Mouse (Mus musculus) embryo, embryonic 9.5 days (tissue): ENCODE results near the gene Rsrc1.

ENCODE experiments used
- DNase-seq: peaks from one replicate; pipeline ENCODE4 v3.0.0-alpha.2; 2017; ENCODE audit errors: extremely low spot score

The Rsrc1 gene

DNA sequence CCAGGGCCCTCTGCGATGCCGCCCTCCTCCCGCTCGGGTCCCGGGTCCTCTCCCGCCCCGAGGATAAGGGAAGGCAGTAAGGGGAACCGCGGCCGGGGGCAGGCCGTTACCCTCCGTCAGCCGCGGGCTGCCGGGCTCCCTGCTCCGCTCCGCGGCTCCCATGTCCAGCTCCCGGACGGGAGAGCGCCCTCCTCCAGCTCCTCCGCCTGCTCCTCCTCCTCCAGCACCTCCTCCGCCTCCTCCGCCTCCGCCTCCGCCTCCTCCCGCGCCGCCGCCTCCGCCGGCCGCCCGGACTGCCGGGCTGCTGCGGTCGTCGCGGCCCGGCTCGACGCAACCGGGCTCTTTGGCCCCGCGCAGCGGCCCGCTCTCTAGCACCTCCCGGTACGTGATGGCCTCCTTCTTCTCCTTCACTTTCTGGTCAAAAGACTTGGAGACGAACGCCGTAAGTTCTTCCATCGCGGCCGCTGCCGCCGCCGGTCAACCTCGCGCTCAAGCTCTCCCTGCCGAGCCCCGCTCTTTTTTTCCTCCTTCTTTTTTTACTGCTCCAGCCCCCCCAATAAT, at the start of gene Rsrc1:
Gene Rsrc1, plus strand, starts transcription at position 290 of the 561 bp plus-strand sequence.
- DNase-seq: peak; percentile 79

GRCm38 (mm10) chr3:66939675-66940074, 41.5 kb upstream of the Rsrc1 start:
- DNase-seq: no peak

DNA sequence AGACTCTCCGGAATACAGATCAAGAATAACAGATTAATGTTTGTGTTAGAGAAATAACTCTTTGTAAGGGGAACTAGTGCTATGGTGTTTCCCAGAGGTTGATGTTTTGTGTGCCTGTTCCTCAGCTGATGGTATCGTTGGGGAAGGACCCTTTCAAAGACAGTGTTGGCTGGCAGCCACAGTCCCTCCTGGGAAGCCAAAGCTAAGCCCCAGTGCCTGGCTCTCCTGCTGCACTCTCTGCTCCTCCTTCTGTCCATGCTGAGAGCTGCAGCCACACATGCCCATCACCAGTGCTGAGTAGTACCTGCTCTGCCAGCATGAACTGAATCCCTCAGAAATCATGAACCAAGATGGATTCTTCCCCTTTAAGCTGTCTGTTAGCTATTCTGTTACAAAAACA, 26.1 kb upstream of the Rsrc1 start:
- DNase-seq: no peak

GRCm38 (mm10) chr3:66959972-66960371, 21.2 kb upstream of the Rsrc1 start:
- no peak for DNase-seq

DNA sequence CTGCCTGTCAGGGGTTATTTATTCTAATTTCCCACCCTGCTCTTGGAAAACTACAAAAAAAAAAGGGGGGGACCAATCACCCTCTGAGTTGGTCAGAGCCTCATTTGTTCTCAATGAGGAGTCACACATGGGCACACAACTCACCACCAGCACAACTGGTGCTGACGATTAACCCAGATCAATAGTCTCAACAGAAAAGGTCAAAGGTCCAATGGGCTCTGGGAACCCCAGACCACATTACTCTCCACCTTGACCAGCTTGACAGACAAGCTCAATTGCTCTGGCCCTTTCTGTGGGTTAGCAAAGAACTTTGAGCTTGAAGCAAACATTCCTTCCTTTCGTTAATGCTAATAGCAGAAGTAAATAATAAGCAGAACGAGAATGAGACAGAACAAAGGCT, 16.3 kb upstream of the Rsrc1 start:
- no peak for DNase-seq

DNA sequence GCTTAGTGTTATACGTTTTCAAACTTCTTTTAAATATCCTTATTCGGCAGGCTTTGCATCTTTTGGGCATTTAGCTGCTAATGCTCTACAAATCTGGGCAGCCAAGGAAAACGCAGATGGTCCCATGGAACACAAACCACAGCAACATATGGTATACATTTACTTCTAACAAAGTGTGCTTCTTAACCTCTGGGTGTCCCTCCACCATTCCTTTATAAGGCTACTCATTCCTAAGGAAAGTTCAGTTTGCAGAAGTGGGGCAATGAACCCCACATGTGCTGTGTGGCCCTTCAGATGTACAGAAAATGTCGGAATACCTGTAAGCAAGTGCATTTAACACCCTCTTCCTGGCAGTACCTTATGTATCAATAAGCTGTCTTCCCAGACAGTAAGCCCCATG, 13.7 kb upstream of the Rsrc1 start:
- DNase-seq: no peak

DNA sequence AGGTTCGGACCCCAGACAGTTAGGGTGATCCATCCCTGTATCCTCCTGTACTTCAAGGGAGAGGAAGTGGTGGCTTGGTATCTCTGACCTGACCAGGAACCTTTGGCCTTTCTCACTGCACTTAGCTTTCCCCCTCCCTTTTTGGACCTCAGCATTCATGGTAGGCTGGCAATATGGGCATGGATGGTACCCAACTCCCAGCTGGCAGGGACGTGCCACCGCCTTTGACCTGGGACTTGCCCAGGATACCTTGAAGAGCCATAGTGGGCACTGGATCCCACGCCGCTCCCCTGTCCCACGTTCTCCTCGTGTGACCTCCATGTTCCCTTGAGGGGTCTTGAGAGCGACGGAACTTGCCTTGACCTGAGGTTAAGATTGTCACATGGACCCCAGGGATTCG, 10.9 kb upstream of the Rsrc1 start:
- DNase-seq: peak; percentile 21

GRCm38 (mm10) chr3:66970661-66971331, 10.4 kb upstream of the Rsrc1 start:
- DNase-seq: peak; percentile 46

DNA sequence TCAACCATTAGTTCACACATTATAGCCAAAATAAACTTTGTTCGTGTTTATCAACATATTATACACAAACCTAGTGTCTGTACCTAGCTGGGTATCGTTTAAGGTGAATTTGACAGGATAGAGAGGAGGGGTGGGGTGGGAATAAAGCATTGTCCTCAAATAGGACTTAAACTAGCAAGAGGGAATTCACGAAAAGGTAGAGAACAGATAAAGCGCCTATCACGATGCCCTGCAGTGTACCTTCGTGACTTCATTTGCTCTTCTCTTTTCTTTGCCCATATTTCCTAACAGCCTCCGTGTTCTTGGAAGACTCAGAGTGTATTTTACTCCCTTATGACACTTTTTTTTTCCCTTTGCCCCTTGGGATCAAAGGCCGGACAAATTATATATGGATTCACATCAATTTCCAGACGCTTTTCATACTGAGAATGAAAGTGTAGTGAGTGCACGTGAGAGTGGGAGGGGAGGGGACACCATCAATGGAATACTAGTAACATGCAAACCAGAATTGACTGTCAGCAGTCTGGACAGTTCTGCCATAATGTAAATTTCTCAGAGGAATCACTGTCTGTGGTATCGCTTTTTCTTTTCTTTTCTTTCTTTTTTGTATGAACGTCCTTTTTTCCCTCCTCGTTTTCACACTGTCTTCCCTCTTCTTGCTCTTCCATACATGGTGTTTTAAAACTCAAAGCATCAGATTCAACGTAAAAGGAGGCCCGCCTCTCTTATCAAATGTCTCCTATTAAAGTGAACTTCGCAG, 8.8 kb upstream of the Rsrc1 start:
- DNase-seq: peak; percentile 31

DNA sequence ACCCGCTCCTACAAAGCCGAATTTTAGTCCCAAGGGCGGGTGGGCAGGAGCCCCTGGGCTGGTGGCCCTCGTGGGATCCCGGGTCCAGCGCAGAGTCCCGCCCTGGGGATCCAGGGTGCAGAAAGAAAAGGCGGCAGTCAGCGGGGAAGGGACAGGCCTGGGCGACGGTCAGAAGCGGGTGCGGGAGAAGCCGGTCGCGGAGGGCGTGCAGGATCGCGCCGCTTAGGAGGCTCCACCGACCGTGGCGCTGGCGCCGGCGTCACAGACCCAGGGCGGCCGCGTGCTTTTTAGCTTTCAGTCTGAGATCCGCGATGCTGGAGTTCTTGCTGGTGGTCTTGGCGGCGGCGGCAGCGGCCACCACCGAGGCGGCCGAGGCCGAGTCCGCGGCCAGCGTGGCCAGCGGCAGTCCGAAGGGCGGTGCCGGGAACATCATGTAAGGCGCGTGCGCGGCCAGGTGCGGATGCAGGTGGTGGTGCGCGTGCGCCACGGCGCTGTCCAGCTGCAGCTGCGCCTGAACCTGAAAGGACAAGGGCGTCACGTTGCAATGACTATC, 7.7 kb upstream of the Rsrc1 start:
- DNase-seq: peak; percentile 77

- no peak for DNase-seq
These were observed 6.7 kb upstream of the Rsrc1 start for GRCm38 (mm10) chr3:66974501-66974900.

DNA sequence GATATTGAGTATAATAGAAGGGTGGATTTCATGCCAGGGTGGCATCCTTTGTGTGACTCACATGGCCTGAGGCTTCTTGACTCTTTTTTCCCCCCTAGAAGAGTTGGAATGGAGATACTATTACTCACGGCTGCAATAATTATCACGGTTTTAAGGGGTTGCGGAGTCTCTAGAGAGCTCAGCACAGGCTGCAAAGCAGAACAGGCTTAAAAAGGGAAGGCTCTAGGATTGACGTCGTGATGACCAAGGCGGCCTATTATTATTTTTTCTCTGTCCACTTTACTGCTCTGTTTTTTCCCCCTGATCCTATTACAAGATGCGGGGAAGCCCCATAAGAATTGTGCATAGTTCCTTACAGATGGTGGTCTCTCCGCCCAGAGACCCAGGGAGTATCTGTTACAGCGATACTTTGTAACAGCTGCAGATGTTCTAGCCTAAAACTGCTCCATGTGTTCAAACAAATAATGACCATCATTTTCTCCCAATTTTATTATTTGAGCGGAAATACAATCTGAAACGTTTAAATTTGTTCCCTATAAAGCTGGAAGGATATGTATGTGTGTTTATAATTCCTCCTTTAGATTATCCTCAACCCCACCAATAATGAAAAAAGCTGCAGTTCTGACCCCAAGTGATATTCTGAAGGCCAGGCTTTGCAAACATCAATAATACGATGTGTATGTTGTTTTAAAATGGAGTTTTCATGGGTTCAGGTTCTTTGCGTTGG, 4.1 kb upstream of the Rsrc1 start:
- peak; percentile 44 for DNase-seq

- peak; percentile 19 for DNase-seq
These were observed 3.3 kb upstream of the Rsrc1 start for GRCm38 (mm10) chr3:66977811-66978456.

- DNase-seq: peak; percentile 55
These were observed 2.5 kb upstream of the Rsrc1 start for GRCm38 (mm10) chr3:66978457-66979381.

GRCm38 (mm10) chr3:66979491-66979890, 1.7 kb upstream of the Rsrc1 start:
- peak; percentile 37 for DNase-seq

DNA sequence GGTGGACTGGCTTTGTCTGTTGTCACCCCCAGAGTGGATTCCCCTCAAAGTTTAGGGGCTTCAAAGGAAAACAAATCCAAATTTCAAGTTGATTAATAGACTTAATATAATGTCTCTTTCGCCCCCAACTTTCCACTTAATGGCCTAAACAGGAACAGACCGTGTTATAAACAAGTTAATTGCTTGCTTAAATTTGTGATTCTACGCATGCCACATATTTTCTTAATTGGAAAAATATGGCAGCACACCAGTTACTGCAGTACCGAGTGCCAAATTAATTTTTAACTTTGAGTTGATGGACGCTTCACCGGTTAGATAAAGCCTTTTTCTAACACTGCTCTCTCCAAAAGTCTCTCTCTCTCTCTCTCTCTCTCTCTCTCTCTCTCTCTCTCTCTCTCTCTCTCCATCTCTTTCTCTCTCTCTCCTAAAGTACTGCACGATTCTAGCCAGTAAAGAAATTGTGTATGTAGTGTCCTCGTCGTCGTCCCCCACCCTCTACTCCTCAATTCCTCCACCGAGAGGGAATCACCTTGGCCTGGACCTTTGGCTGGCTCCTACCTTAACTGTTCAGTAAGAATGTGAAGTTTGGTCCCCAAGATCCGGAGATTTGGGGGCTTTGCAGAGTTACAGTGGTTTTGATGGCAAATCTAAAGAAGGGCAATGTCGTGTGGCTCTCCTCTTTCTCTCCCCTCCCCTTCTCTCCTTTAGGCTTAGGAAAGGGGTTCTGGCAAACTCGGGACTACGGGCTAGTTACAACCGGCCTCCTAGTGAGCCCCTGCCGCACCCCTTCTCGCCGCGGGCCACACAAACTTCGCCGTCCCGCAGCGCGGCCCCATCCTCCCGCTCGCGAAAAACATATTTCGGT, 847 bp upstream of the Rsrc1 start:
- peak; percentile 42 for DNase-seq

- no peak for DNase-seq
These were observed 516 bp downstream of the Rsrc1 start, which contains the start of gene Shox2 for GRCm38 (mm10) chr3:66981706-66982105. Gene Shox2 (minus strand): TSS chr3:66981771.

DNA sequence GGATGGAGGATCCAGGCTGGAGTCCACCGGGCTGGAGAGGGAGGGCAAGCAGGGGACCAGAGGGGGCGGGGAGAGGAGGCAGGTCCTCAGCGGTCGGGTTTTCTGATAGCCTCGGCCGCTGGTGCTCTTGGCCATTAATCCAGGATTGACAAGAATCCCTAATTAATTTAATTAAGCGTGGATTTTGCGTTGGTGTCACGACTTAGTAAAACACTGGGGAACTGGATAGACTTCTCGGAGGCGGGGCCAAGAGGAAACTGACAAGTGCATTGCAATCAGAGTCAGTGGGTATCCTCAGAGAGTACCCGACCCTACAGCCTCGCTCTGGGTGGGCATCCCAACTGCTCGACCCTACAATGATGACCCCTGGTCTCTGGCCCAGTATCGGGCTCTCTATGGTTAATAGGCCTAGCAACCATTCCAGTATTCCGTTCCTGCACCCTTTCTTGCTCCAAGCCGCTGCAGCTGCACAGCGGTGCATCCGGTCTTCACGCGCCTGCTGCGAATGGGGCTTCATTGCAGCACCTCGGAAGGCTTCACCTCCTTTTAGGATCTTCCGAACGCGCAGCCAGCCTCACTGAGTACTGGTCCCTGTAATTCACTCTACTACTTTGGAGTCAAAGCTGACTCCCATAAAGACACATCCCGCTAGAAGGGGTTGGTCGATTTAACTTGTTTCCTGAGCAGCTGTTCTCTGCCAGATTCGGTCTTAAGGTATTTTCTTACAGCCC, 1.2 kb downstream of the Rsrc1 start:
- DNase-seq: peak; percentile 74

DNA sequence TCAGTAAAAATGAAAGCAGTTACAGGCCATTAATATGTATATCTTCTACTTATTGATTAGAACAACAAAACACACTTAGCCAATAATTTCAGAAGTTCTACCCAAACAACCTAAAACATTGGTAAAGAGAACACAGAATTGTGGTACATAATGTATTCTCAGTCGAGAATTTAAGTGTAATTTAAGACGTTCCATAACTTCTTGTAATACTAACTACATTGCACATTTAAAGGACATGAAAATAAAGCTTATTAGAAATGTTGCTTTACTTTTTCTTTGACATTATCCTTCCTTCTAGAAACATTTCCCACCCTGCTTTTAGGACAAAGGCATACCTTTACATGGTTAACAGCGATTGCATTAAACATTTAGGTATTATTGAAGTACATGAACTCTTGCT, 2.3 kb downstream of the Rsrc1 start:
- no peak for DNase-seq
